Mouse (Mus musculus): ENCODE data around the gene Ccdc186.

Ccdc186 gene

DNA sequence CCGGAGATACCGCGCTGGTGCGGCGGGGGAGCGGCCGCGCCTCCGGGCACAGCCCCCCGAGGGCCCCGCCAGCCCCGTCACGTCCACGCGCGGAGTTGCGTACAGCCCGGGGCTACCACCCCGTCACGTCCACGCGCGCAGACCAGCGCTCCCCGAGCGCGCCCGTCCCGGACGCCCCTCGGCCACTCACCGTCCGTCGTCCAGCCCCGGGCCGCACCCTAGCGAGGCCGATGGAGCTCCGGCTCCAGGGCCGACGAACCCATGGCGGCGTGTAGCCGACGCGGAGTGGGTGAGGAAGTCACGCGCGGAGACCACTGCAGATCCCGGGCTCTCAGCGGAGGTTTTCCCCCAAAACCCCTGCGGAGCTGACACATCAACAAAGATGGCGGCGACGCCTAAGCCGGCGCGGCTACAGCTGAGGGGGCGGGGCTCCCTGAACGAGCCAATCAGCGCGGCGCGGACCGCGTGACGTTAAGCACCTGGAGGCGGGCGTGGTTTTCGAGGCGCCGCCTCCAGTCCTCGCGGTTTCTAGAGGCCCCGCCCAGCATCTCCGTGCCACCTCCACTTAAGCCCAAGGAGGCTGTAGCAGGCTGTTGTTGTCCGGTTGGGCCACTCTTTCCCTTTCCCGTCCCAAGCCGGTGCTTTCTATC is at the start of gene Ccdc186:
Ccdc186 (minus strand) TSS at position 393 of the 650 bp plus-strand sequence.
- peak; percentile 95 for DNase-seq (ENCODE audit: low read depth, low spot score)

GRCm38 (mm10) chr19:56867701-56868100 is 45.7 kb upstream of the Ccdc186 start:
- no peak for DNase-seq (ENCODE audit: low read depth, low spot score)

- no peak for DNase-seq (ENCODE audit: low read depth, low spot score)
Measured at GRCm38 (mm10) chr19:56856455-56856854, 34.5 kb upstream of the Ccdc186 start.

DNA sequence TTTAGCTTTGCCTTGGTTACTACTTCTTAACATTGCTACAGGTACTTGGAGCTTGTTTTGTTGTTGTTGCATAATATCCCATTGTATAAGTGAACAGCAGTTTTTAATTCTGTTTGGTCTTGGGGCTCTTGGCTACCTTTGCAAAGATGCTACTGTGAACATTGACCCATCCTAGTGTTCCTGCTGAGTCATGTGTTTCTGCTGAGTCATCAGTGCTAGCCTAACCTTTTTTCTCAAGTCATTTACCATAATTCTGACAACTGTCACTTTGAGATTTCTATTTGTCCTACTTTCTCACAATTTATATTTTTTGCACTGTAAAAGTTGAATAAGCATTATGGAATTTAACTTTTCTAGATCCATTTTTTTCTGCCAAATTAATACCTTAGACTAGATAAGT is 30.6 kb upstream of the Ccdc186 start:
- DNase-seq (ENCODE audit: low read depth, low spot score) = no peak

- DNase-seq (ENCODE audit: low read depth, low spot score) = no peak
Measured at GRCm38 (mm10) chr19:56842974-56843373, 21.0 kb upstream of the Ccdc186 start.

- DNase-seq (ENCODE audit: low read depth, low spot score) = no peak
Measured at GRCm38 (mm10) chr19:56838942-56839706, 17.1 kb upstream of the Ccdc186 start.

- no peak for DNase-seq (ENCODE audit: low read depth, low spot score)
Measured at GRCm38 (mm10) chr19:56835340-56835739, 13.3 kb upstream of the Ccdc186 start.

- no peak for DNase-seq (ENCODE audit: low read depth, low spot score)
Measured at GRCm38 (mm10) chr19:56830163-56830562, 8.2 kb upstream of the Ccdc186 start.

DNA sequence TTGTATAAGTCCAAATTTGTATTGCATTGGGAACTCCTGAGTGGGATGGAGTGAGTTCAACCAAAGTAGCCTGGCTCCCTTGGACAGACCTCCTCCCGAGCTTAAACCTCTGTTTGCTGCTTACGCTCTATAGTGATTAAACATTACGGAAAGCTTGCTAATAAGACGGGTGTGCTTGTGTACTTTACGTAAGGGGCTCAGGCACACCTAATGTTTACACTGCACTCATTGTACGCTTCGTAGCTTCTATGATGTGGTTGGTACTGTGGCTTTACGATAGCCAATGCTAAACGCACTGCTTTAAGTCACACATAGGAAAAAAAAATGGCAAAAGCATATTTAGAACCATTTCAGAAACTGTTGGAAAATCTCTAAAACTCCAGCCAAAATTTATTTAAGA is 7.3 kb upstream of the Ccdc186 start:
- no peak for DNase-seq (ENCODE audit: low read depth, low spot score)

DNA sequence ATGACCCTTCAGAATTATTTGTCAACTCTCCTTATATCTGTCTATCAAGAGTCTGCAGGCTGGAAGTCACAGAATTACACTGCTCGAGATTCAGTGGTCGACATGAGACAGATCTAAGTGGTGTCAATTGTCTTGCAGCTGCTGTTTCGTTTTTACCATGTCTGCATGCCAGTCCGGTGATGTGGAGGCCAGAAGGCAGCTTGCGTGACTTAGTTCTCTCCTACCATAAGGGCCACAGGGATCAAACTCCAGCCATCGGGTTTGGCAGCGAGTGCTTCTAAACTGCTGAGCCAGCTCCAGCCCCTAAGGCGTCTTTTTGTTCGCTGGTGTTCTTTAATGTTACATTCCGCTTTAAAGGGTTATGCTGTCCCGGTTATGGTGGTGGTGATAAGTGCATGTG is 6.3 kb upstream of the Ccdc186 start:
- no peak for DNase-seq (ENCODE audit: low read depth, low spot score)

DNA sequence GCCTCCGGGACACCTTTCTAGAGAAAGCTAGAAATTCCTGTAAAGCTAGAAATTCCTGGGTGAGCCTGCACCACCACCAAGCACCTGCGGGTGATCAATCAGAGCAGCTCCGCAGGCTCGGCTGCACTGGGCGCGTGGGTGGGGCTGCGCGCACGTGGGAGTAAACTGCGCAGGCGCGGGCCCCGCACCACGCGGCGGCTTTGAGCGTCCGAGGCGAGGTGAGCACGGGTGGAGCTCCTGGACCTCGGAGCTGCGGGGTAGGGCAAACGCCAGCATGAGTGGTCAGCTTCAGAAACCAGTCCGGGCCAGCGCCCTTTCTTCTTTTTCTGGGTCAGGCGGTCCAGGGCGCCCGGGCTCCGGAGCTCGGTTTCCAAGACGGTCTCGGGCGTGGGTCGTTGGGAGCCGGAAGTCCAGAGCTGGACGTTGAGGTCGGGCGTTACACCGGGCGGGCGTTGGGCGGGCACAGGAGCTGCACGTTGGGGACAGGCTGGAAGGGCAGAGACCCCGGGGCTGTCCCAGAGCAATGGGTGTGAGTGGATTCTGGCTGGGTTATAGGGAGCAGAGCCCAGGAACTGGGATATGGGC is 4.1 kb upstream of the Ccdc186 start, which contains the start of gene Tdrd1:
Tdrd1 (plus strand) TSS at position 163 of the 585 bp plus-strand sequence.
- peak; percentile 58 for DNase-seq (ENCODE audit: low read depth, low spot score)

DNA sequence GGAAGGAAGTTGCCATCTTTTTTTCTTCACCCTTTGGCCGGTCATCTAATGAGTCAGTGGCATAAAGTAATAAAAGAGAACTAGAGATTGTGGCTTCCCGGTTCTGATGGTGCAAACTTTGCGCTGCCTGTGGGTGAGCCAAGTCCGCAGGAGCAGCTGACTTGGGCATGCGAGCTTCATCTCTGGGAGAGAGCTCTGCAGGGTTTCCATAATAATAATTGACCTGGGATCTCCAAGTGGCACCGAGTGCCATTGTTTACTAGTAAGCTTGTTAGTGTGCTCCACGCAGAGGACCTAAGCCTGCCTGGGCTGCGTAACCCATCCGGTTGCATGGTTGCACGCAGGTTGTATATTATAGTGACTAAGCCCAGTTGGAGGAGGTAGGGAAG is 452 bp upstream of the Ccdc186 start:
- no peak for DNase-seq (ENCODE audit: low read depth, low spot score)

DNA sequence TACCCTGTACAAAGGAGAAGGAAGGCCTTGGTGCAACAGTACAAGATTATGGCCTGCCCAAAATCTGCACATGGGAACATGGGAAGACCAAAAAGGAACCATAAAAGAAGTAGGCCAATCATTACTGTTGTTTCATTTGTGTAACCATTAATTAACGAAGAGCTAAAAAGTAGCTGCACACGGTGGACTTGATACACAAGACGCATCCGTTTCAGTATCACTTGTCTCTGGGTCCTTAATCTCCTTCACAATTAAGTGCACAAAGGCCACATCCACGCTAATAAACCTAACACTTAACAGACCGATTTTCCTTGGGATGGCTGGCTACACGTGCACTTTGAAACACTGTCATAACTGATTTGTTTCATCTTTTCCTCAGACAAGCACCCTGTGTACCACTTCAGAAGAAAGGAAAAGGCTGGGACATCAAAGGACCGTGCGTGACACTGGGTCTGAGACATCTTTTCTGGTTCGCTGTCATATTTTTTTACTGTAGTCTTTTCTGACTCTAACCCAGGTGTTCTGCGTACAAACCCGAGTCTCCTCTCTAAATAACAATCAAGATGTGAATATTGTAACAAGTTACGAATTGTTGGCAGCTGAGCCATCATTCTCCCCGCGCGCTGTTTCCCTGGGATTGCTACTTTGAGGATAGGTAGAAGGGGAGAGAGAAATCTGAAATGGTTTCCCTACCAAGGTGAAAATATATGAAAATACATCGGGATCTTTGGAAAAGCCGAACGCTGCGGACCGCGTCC is 771 bp downstream of the Ccdc186 start:
- no peak for DNase-seq (ENCODE audit: low read depth, low spot score)

DNA sequence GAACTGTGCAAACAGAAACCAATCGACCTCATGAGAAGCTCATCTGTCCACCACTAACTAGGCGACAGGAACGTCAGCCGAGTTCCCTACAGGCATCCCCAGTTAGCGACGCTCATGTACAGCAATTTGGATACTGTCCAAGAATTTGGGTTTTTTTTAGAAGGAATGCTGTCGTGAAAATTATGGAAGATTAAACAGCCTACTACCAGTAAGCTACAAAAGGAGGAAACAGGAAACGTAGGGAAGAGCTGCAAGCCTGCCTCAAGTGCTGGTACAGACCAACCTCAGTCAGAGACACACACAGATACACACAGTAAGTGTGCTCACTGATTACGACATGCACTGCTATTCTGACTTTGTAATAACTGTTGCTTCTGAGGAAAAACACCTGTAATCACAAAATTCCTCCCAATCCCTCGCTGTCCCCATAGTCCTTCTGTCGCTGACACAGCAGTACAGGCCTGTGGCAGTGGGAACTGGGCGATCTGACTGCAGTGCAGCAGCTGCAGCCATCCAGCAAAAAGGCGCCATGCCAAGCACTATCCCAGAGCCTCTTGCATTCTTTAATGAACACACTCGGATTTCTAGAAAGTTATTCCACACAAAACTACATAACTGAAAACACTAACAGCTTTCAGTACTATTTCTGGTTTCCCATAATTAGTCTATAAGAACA is 4.0 kb downstream of the Ccdc186 start:
- no peak for DNase-seq (ENCODE audit: low read depth, low spot score)

- DNase-seq (ENCODE audit: low read depth, low spot score) = no peak
Measured at GRCm38 (mm10) chr19:56813360-56813759, 8.6 kb downstream of the Ccdc186 start.

GRCm38 (mm10) chr19:56811590-56811989 is 10.4 kb downstream of the Ccdc186 start:
- peak; percentile 68 for DNase-seq (ENCODE audit: low read depth, low spot score)

DNA sequence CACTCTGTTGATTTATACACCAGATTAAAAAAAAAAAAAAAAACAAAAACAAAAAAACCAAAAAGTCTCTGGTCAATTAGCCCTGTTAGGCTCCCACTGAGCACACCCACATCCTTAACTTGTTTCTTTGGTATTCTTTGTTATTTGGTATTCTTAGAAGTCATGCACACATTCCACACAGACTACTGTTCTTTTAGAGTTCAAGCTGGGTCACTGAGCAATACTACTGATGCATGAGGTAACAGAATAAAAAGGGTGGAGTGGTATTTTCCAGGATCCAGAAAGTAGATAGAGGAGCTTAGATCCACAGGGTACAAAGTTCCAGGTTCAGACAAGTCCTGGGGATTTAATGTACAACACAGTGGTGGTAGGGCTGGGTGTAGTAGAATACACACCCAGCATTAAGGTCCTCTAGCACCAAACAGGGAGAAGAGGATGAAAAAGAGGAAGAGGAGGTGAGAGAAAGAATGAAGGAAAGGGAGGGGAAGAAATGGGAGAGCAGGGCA is 11.3 kb downstream of the Ccdc186 start:
- no peak for DNase-seq (ENCODE audit: low read depth, low spot score)

DNA sequence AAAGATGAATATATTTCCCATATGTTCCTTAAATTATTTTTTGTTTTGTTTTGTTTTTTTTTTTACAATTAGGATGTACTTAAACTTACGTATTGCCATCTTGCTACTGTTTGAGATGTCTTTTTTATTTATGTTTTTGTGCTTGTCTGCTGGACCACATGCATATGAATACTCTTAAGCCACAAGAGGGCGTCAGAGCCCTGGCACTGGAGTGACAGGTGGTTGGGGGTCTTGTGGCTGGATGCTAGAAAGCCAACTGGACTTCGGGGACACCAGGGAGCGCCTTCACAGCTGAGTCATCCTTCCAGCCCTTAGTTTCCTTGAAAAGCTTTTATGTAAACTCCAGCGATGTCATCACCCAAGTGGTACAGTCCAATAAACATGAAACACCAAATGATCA is 13.2 kb downstream of the Ccdc186 start:
- peak; percentile 26 for DNase-seq (ENCODE audit: low read depth, low spot score)

DNA sequence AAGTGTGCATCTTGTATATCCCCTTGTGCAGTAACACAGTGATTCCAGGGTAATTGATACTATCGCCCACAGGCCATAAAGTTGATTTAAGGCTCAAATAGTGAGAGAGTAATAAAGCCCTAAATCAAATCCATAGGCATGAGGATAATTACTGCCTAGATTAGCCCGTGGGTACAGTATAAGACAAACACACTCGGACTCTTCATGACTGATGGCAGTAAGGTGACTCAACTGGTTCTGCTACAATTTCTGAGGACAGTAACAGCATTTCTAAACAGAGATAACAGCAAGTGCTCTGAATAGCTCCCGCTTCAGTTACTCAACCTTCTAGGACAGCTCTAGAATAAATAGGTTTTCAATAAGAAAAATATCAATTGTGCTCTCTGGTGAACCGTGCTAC is 14.9 kb downstream of the Ccdc186 start:
- DNase-seq (ENCODE audit: low read depth, low spot score) = no peak

DNA sequence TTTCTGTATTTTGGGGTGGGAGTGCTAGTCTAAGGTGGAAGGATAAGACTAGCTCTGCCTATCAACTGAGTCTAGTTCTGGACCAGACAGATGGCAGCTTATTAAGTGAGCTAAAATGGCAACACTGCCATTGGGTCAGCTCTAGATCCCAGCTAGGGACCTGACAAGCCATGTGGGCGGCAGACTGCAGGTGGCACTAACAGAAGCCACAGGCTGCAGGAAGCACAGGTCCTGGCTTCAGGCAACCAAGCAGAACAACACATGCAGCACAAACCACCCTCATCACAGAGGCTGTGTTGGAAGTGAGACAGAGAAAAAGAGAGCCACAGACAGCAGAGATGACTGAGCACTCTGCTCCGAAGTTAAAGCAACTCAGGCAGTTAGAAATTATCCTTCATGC is 16.6 kb downstream of the Ccdc186 start:
- no peak for DNase-seq (ENCODE audit: low read depth, low spot score)

DNA sequence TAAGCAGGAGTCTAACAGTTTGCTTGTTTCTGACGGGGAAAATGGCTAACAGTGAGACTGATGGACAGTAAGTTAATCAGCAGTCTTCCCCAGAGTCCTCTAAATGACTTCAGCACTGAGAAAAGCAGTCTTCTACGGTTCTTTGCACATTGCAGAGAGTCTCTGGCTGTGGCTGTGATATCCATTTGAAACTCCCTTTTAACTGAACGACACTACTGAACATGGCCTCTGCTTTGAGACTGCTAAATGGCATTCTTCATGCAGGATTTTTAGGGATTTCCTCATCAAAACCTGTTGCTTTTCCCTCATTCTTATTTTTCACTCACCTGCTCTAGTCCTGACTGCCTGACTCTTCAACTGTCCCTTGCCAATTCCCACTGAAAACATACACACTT is 19.6 kb downstream of the Ccdc186 start:
- DNase-seq (ENCODE audit: low read depth, low spot score) = no peak

All from ES-CJ7 (cell line).